Mouse (Mus musculus): ENCODE results near the gene D17H6S53E.

D17H6S53E gene

GRCm38 (mm10) chr17:35126206-35126611 lies at the start of gene D17H6S53E:
Gene D17H6S53E, plus strand, starts transcription at chr17:35126373.
- DNase-seq: peak; percentile 84

- no peak for DNase-seq
Measured at GRCm38 (mm10) chr17:35076507-35077176, 49.5 kb upstream of the D17H6S53E start, which contains the start of gene Ly6g6e. Gene Ly6g6e, plus strand, starts transcription at chr17:35076902.

GRCm38 (mm10) chr17:35077285-35077684 lies 48.9 kb upstream of the D17H6S53E start:
- DNase-seq: no peak

- peak; percentile 80 for DNase-seq
Measured at GRCm38 (mm10) chr17:35077786-35078233, 48.4 kb upstream of the D17H6S53E start, which contains the start of gene Ly6g6d. Gene Ly6g6d, minus strand, starts transcription at chr17:35078065.

GRCm38 (mm10) chr17:35079778-35080177 lies 46.4 kb upstream of the D17H6S53E start:
- DNase-seq: no peak

GRCm38 (mm10) chr17:35080248-35080647 lies 45.9 kb upstream of the D17H6S53E start:
- DNase-seq: no peak

GRCm38 (mm10) chr17:35080710-35081109 lies 45.5 kb upstream of the D17H6S53E start:
- no peak for DNase-seq

GRCm38 (mm10) chr17:35082841-35083576 lies 43.2 kb upstream of the D17H6S53E start:
- DNase-seq: no peak

GRCm38 (mm10) chr17:35083929-35084497 lies 42.2 kb upstream of the D17H6S53E start:
- no peak for DNase-seq

- no peak for DNase-seq
Measured at GRCm38 (mm10) chr17:35085208-35085865, 40.8 kb upstream of the D17H6S53E start, which contains the start of gene Ly6g6f. Gene Ly6g6f, minus strand, starts transcription at chr17:35085610.

GRCm38 (mm10) chr17:35088151-35088550 lies 38.0 kb upstream of the D17H6S53E start:
- DNase-seq: no peak

GRCm38 (mm10) chr17:35088825-35089644 lies 37.1 kb upstream of the D17H6S53E start, which contains the start of gene Abhd16a:
Gene Abhd16a, plus strand, starts transcription at chr17:35089263.
- DNase-seq: peak; percentile 97

GRCm38 (mm10) chr17:35090166-35090932 lies 35.8 kb upstream of the D17H6S53E start:
- peak; percentile 33 for DNase-seq

GRCm38 (mm10) chr17:35092403-35093198 lies 33.6 kb upstream of the D17H6S53E start:
- peak; percentile 57 for DNase-seq

- DNase-seq: no peak
Measured at GRCm38 (mm10) chr17:35094475-35095365, 31.5 kb upstream of the D17H6S53E start.

GRCm38 (mm10) chr17:35096597-35096996 lies 29.6 kb upstream of the D17H6S53E start:
- DNase-seq: no peak

GRCm38 (mm10) chr17:35097164-35097655 lies 29.0 kb upstream of the D17H6S53E start:
- peak; percentile 48 for DNase-seq

GRCm38 (mm10) chr17:35100196-35100765 lies 25.9 kb upstream of the D17H6S53E start:
- DNase-seq: no peak

GRCm38 (mm10) chr17:35101161-35101560 lies 25.0 kb upstream of the D17H6S53E start:
- no peak for DNase-seq

All from lung, postnatal 36 days (tissue).